Mouse (Mus musculus) E14TG2a.4 (cell line): ENCODE measurements at regions not wholly inside any gene's neighbourhood (a gene's known extent, or its start where the extent isn't known, plus 50 kb on each side); places are given as distances from the start of the nearest gene placed in this dataset.

Experiments used
- H3K27me3 ChIP-seq: 2 replicates; pipeline ENCODE4 v1.6.1; 2014; ENCODE audit warnings: low read length, control low read depth; ENCODE audit not compliant: insufficient read depth
- H3K36me3 ChIP-seq: 2 replicates; pipeline ENCODE4 v1.6.1; 2014; ENCODE audit warnings: low read length, control low read depth; ENCODE audit not compliant: insufficient read depth
- H3K4me1 ChIP-seq: replicated peaks from 2 replicates; pipeline ENCODE4 v1.6.1; 2014; ENCODE audit warnings: low read depth, low read length, control low read depth
- H3K4me3 ChIP-seq: replicated peaks from 2 replicates; pipeline ENCODE4 v1.5.1; 2014; ENCODE audit warnings: mild to moderate bottlenecking, low read length
- H3K9me3 ChIP-seq: 2 replicates; pipeline ENCODE4 v1.6.1; 2014; ENCODE audit warnings: low read length, control low read depth
- CTCF ChIP-seq: conservative IDR thresholded peaks from 2 replicates; pipeline ENCODE4 v1.5.1; 2014; ENCODE audit warnings: low read length
- NANOG ChIP-seq: IDR thresholded peaks from 2 replicates; pipeline ENCODE4 v1.6.1; 2014; ENCODE audit warnings: borderline replicate concordance, low read length, mixed read lengths
- POU5F1 ChIP-seq: IDR thresholded peaks from 2 replicates; pipeline ENCODE4 v1.6.1; 2014; ENCODE audit warnings: low read length, borderline replicate concordance

DNA sequence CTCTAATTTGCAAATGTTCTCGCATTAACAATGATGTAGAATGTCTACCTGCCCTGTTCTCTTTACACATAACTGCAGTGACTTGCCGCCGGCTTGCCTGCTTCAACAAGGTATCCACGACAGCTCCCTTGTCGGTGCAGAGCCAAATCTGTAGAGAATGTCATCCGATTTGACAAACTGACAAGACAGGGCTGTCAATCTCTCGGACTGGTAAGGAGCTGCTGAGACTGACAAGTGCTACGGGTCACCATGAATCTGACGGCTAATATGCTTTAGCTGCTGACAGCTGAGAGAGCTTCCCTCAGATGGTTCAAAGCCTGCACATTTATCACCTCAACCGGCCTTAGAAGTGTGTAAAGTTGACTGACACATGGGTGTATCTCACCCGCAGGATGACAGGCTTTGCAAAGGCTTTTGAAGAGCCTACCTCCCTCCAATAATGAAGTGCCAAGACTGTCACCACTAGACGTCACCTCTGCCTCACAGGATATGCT, 129.0 kb upstream of the Castor2 start:
- Histone ChIP-seq H3K9me3 (peaks cover 47% of the 10 kb centered on the region), H3K36me3 (no peaks in the 10 kb centered on the region), H3K27me3 (no peaks in the 10 kb centered on the region), H3K4me1 (no peaks in the 10 kb centered on the region), H3K4me3 (no peak overlapping the region)
- no peak for TF ChIP-seq NANOG

DNA sequence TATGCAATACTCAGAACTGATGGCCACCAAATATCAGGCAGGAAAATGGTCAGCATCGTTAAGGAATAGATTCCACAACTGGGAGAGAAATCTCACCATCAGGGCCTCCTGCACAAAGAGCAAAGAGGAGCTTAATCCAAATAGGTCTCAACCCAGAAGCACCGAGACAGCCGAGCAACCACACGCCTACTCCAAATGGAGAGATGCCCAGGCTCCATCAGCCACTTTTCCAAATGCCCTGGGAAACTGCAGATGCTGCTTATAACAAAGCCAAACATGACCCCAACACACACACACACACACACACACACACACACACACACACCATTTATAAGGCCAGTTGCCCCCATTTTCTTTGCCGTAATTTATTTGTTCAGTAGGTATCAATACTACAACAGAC, 136.2 kb upstream of the Castor2 start:
- Histone ChIP-seq H3K27me3 (no peaks in the 10 kb centered on the region), H3K4me3 (no peak overlapping the region), H3K9me3 (peaks cover 28% of the 10 kb centered on the region), H3K4me1 (no peaks in the 10 kb centered on the region), H3K36me3 (no peaks in the 10 kb centered on the region)
- TF ChIP-seq POU5F1 = no peak
- no peak for TF ChIP-seq CTCF
- no peak for TF ChIP-seq NANOG

DNA sequence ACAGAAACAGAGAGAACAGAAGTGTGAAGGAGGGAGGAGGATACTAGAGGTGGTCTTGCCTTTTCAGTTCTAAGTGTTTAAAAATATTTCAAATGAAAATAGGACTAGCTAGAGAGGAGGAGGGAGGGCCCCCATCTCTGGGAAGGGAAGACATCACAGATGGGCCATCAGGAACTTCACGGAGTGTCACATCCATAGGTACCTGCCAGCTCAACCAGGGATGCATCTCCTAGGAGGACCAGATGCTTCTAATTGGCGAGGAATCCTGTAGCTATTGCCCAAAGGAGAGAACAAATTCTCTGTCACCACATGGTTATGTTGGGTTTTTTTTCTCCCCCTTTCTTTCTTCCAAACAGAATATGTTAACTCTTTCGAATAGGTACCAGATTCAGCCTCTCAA, 158.7 kb upstream of the Castor2 start:
- TF ChIP-seq CTCF (no peak), POU5F1 (no peak)
- no peaks in the 10 kb centered on the region for H3K9me3 ChIP-seq

DNA sequence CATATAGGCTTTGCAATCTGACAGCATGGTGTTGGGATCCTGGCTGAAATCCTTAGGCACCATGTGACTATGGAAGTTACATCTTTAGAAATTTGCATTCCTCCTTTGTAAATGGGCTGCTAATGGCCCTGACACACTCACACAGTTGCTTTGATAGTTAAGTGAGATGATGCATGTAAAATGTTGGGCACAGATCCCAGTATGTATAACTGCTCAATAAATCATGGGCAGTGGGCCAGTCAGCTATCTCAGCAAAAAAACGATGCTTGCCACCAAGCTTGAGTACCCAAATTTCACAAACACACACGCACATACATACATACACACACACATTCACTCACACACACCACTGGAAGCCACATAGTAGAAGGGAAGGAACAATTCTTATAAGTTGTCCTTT, 159.5 kb upstream of the Castor2 start:
- Histone ChIP-seq H3K36me3 (no peaks in the 10 kb centered on the region), H3K4me1 (no peaks in the 10 kb centered on the region), H3K9me3 (no peaks in the 10 kb centered on the region), H3K27me3 (no peaks in the 10 kb centered on the region), H3K4me3 (no peak overlapping the region)
- no peak for TF ChIP-seq NANOG
- no peak for TF ChIP-seq POU5F1
- TF ChIP-seq CTCF = no peak

More for the DNA sequence above, 158.7 kb upstream of the Castor2 start:
- H3K4me1 ChIP-seq = no peaks in the 10 kb centered on the region
- no peaks in the 10 kb centered on the region for H3K27me3 ChIP-seq
- H3K4me3 ChIP-seq = no peak overlapping the region
- no peaks in the 10 kb centered on the region for H3K36me3 ChIP-seq

DNA sequence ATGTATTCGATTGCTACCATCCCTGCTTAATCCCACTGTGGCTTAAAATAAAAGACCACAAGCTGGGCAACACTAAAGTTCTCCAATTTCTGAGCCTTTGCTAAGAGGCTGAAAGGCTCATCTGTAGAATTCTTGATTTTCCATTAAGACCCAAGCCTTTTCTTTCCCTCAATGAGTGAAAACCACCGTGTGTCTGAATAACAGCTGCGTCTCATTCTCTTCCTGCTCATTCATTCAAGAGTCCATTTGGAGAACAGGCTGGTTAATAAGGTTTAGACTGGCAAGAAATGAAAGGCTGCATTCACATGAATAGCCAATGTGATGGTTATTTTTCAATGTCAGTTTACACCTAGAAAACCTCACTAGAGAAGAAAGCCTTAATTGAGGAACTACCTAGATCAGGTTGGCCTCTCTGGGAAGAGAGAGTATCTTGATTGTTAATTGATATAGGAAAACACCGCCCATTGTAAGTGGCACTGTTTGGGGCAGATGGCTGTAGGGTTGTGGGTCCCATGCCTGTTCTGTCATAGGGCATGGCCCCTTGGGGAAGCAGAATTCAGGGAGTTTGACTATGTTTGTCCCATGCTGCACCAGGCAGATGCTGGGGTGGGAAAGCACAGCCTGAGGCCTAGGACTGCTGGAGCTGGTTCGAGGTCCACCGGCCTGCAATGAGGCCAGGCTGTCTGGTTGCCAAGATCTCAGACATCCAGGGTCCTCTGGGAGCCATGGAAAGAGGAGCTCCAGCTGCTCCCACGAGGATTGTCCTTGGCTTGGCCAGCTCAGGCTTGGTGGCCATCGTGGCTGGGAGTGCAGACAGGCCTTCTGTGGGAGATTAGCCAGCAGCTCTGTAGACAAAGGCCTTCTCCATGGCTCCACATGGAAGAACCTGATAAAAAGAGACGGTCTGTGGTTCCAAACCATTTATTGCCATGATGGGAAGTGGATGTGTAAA, 161.3 kb upstream of the Castor2 start:
- H3K36me3 ChIP-seq = no peaks in the 10 kb centered on the region
- H3K9me3 ChIP-seq = no peaks in the 10 kb centered on the region
- H3K4me3 ChIP-seq = no peak overlapping the region
- TF ChIP-seq NANOG (no peak), CTCF (no peak)
- no peaks in the 10 kb centered on the region for H3K27me3 ChIP-seq
- H3K4me1 ChIP-seq = no peaks in the 10 kb centered on the region

DNA sequence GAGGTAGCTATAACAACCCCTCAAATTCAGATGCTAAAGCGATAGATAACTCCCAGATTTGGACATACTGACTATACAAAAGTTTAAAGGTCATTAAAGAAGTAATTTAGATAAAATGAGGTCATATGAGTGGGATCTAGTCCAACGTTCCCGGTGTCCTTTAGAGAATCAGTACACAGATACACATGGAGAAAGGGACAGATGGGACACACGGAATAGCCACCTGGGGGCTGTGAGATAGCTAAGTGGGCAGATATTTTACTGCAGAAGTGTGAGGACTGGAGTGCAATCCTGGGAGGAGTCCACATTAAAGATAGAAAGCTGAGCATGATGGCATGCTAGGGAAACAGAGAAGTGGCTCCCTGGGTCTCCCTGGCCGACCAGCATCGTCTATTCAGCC, 164.1 kb upstream of the Castor2 start:
- H3K27me3 ChIP-seq = no peaks in the 10 kb centered on the region
- H3K9me3 ChIP-seq = no peaks in the 10 kb centered on the region; the same call in 1 of the 2 replicates
- TF ChIP-seq NANOG (no peak), POU5F1 (no peak), CTCF (no peak)
- H3K4me3 ChIP-seq = no peak overlapping the region
- H3K4me1 ChIP-seq = no peaks in the 10 kb centered on the region
- no peaks in the 10 kb centered on the region for H3K36me3 ChIP-seq

DNA sequence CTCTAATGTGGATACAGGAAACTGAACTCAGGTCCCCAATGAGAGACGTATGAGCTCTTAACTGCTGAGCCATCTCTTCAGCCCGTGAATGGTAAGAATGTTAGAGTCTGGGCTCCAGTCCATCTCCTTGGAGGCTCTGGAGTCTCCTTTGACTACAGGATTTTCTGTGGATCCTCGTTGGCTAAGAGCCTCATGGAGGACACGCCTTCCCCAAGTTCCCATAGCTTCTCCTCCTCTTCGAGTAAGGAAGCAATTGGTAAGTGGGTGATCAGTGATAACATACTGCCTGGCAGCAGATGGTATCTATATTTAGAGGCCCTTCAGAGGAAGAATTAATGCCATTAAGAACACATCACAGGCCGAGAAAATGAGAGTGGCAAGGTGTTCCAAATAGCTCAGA, 164.5 kb upstream of the Castor2 start:
- no peaks in the 10 kb centered on the region for H3K4me1 ChIP-seq
- H3K27me3 ChIP-seq = no peaks in the 10 kb centered on the region
- TF ChIP-seq POU5F1 = no peak
- TF ChIP-seq NANOG = no peak
- no peak for TF ChIP-seq CTCF
- no peaks in the 10 kb centered on the region for H3K36me3 ChIP-seq
- no peaks in the 10 kb centered on the region; the same call in 1 of the 2 replicates for H3K9me3 ChIP-seq
- H3K4me3 ChIP-seq = no peak overlapping the region

DNA sequence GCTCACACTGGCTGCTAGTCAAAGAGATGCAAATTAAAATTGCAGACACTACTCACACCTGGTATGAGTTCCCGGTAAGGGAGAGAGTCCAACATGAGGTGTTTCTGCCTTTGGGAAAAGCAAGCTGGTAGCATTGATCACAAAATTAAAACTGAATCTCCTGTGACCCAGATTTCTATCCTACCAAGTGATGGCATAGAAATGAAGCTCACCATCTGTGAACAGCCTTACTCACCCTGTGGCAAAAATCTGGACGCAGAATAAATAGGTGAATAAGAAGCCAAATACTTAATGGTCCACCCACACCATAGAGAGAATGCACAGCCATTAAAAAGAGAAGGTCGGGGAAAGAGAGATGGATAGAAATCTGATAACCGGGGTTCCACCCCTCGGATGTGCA, 169.4 kb upstream of the Castor2 start:
- peaks cover 7% of the 10 kb centered on the region for H3K4me1 ChIP-seq
- no peaks in the 10 kb centered on the region; the same call in 1 of the 2 replicates for H3K9me3 ChIP-seq
- H3K27me3 ChIP-seq = no peaks in the 10 kb centered on the region
- TF ChIP-seq POU5F1 = no peak
- no peak for TF ChIP-seq CTCF
- no peak for TF ChIP-seq NANOG
- no peak overlapping the region for H3K4me3 ChIP-seq
- no peaks in the 10 kb centered on the region for H3K36me3 ChIP-seq

DNA sequence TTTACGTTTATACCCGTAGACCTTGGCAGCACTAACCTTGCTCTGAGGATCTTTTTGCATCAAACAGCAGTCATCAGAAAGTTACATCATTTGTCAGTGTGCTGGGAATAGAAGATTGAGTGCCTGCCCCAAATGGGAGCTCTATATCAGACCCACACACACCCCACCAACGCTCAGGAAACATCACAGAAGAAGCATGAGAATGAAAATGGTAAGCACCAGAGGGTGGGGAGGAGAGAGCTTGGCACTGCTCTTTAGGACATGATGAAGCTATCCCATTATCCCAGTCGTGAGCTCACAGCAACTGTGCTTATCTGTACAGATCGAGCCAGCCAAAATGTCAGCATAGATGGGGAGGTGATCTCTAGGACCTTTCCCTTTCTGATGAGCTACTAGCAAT, 172.5 kb upstream of the Castor2 start:
- no peak overlapping the region for H3K4me3 ChIP-seq
- peaks cover 8% of the 10 kb centered on the region for H3K4me1 ChIP-seq
- no peaks in the 10 kb centered on the region; the same call in 1 of the 2 replicates for H3K9me3 ChIP-seq
- no peaks in the 10 kb centered on the region for H3K36me3 ChIP-seq
- no peaks in the 10 kb centered on the region for H3K27me3 ChIP-seq
- TF ChIP-seq CTCF (no peak), POU5F1 (no peak), NANOG (no peak)
